Mouse (Mus musculus): ENCODE measurements around the gene Mmadhc. TPM values are rescaled to one million over a fixed set of nuclear protein-coding genes. Genes with fewer than 3 reads are reported as not detected.

The Mmadhc gene
- polyA plus RNA-seq, 1 experiment: 117 TPM

DNA sequence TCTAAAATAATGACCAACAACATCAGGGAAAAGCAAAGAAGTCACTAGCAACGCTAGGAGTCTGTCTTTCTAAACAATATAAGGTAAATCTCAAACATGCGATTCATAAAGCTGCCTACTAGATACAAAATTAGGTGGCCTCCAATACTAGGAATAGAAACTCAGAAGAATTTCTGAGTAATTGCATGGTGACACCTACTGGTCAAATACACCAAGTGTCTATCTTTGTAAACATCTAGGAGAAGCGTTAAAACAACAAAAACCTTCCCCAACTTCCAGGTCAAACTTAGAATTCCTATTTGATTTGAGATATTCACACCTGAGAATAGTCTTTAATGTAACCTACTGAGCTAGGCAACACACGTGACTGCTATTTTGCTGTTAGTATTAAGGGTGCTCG lies 24.4 kb downstream of the Mmadhc start:
- Histone ChIP-seq H3K4me2 (ENCODE audit: low read depth) (no peak overlapping the region), H3K79me2 (ENCODE audit: control insufficient read depth, insufficient read depth) (no peaks in the 10 kb centered on the region), H3K4me3 (no peak overlapping the region), H3K36me3 (ENCODE audit: control insufficient read depth, insufficient read depth) (no peaks in the 10 kb centered on the region), H3ac (ENCODE audit: control insufficient read depth, insufficient read length) (no peak overlapping the region), H3K27me3 (ENCODE audit: control insufficient read depth, insufficient read depth, insufficient read length) (no peaks in the 10 kb centered on the region)
- no peak for TF ChIP-seq SRF (IDR thresholded peaks at IDR 0.05; ENCODE audit: control insufficient read depth, insufficient read length, low read depth)
- no peak for TF ChIP-seq MYOD1 (IDR thresholded peaks at IDR 0.05; ENCODE audit: control insufficient read depth in 1 of 3, insufficient read length in 2 of 3, low read depth in 2 of 3)
- TF ChIP-seq USF1 (IDR thresholded peaks at IDR 0.05; ENCODE audit: low read depth): no peak
- no peak for TF ChIP-seq TCF12 (IDR thresholded peaks at IDR 0.05; ENCODE audit: insufficient read depth, poor library complexity, severe bottlenecking)
- TF ChIP-seq CEBPB (IDR thresholded peaks at IDR 0.05; ENCODE audit: insufficient read depth, poor library complexity, severe bottlenecking): no peak
- TF ChIP-seq REST (IDR thresholded peaks at IDR 0.05; ENCODE audit: insufficient read depth, insufficient read length): no peak
- no peak for TF ChIP-seq POLR2A (IDR thresholded peaks at IDR 0.05; ENCODE audit: insufficient read length, low read depth)
- TF ChIP-seq POLR2AphosphoS2 (IDR thresholded peaks at IDR 0.05; ENCODE audit: insufficient read length, low read depth): no peak
- TF ChIP-seq TCF3 (IDR thresholded peaks at IDR 0.05; ENCODE audit: insufficient read length, low read depth): no peak
- TF ChIP-seq MAX (IDR thresholded peaks at IDR 0.05; ENCODE audit: low read depth): no peak
- TF ChIP-seq MYOG (IDR thresholded peaks at IDR 0.05; ENCODE audit: control insufficient read depth in 1 of 3, insufficient read depth in 1 of 3, insufficient read length in 2 of 3, low read depth in 2 of 3): no peak
- TF ChIP-seq E2F4 (IDR thresholded peaks at IDR 0.05; ENCODE audit: insufficient read depth): no peak

DNA sequence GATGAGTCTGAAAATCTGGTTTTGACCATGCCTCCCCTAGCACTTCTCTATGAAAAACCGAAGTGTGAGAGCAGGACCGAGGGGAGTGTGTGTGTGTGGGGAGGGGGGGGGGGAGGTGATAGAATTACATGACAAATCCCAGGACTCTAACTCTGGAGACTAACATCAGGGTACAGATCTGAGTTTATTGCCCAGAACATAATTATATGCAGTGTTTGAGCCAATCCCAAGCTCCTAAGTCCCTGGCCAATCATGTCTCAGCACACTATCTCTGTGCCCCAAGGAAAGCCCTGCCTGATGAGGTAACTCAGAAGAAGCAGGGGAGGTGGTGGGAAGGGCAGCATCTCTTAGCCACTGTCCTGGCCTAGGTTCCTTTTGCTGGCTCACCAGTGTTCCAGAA lies 28.1 kb downstream of the Mmadhc start:
- Histone ChIP-seq H3ac (ENCODE audit: control insufficient read depth, insufficient read length) (no peak overlapping the region), H3K4me2 (ENCODE audit: low read depth) (no peak overlapping the region), H3K79me2 (ENCODE audit: control insufficient read depth, insufficient read depth) (no peaks in the 10 kb centered on the region), H3K27me3 (ENCODE audit: control insufficient read depth, insufficient read depth, insufficient read length) (no peaks in the 10 kb centered on the region), H3K36me3 (ENCODE audit: control insufficient read depth, insufficient read depth) (no peaks in the 10 kb centered on the region), H3K4me3 (no peak overlapping the region)
- TF ChIP-seq SRF (IDR thresholded peaks at IDR 0.05; ENCODE audit: control insufficient read depth, insufficient read length, low read depth): no peak
- no peak for TF ChIP-seq POLR2AphosphoS2 (IDR thresholded peaks at IDR 0.05; ENCODE audit: insufficient read length, low read depth)
- TF ChIP-seq TCF3 (IDR thresholded peaks at IDR 0.05; ENCODE audit: insufficient read length, low read depth): no peak
- no peak for TF ChIP-seq MAX (IDR thresholded peaks at IDR 0.05; ENCODE audit: low read depth)
- no peak for TF ChIP-seq USF1 (IDR thresholded peaks at IDR 0.05; ENCODE audit: low read depth)
- no peak for TF ChIP-seq MYOG (IDR thresholded peaks at IDR 0.05; ENCODE audit: control insufficient read depth in 1 of 3, insufficient read depth in 1 of 3, insufficient read length in 2 of 3, low read depth in 2 of 3)
- TF ChIP-seq E2F4 (IDR thresholded peaks at IDR 0.05; ENCODE audit: insufficient read depth): no peak
- TF ChIP-seq TCF12 (IDR thresholded peaks at IDR 0.05; ENCODE audit: insufficient read depth, poor library complexity, severe bottlenecking): no peak
- no peak for TF ChIP-seq REST (IDR thresholded peaks at IDR 0.05; ENCODE audit: insufficient read depth, insufficient read length)
- no peak for TF ChIP-seq POLR2A (IDR thresholded peaks at IDR 0.05; ENCODE audit: insufficient read length, low read depth)
- TF ChIP-seq CEBPB (IDR thresholded peaks at IDR 0.05; ENCODE audit: insufficient read depth, poor library complexity, severe bottlenecking): no peak
- TF ChIP-seq MYOD1 (IDR thresholded peaks at IDR 0.05; ENCODE audit: control insufficient read depth in 1 of 3, insufficient read length in 2 of 3, low read depth in 2 of 3): no peak

DNA sequence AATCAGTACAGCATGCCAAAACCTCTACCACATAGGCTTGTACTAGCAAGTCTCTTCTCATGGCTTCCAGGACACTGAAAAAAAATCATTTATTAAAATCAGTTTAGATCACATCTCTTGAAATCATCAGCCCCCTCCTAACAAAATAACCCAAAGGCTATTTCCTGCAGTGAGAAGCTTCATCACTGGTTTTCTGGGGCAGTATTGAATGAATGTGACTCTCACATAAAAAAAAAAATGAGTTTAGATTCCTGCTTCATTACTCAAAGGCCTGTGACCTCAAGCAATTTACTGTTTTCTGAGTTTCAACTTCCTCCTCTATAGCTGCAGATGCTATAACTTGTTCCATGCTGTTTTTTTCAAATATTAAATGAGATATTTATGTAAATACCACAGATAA lies 29.6 kb downstream of the Mmadhc start:
- Histone ChIP-seq H3ac (ENCODE audit: control insufficient read depth, insufficient read length) (no peak overlapping the region), H3K4me2 (ENCODE audit: low read depth) (no peak overlapping the region), H3K79me2 (ENCODE audit: control insufficient read depth, insufficient read depth) (no peaks in the 10 kb centered on the region), H3K4me3 (no peak overlapping the region), H3K36me3 (ENCODE audit: control insufficient read depth, insufficient read depth) (no peaks in the 10 kb centered on the region), H3K27me3 (ENCODE audit: control insufficient read depth, insufficient read depth, insufficient read length) (no peaks in the 10 kb centered on the region)
- TF ChIP-seq CEBPB (IDR thresholded peaks at IDR 0.05; ENCODE audit: insufficient read depth, poor library complexity, severe bottlenecking): no peak
- TF ChIP-seq TCF12 (IDR thresholded peaks at IDR 0.05; ENCODE audit: insufficient read depth, poor library complexity, severe bottlenecking): no peak
- TF ChIP-seq MAX (IDR thresholded peaks at IDR 0.05; ENCODE audit: low read depth): no peak
- TF ChIP-seq MYOD1 (IDR thresholded peaks at IDR 0.05; ENCODE audit: control insufficient read depth in 1 of 3, insufficient read length in 2 of 3, low read depth in 2 of 3): no peak
- TF ChIP-seq SRF (IDR thresholded peaks at IDR 0.05; ENCODE audit: control insufficient read depth, insufficient read length, low read depth): no peak
- TF ChIP-seq POLR2AphosphoS2 (IDR thresholded peaks at IDR 0.05; ENCODE audit: insufficient read length, low read depth): no peak
- no peak for TF ChIP-seq TCF3 (IDR thresholded peaks at IDR 0.05; ENCODE audit: insufficient read length, low read depth)
- TF ChIP-seq USF1 (IDR thresholded peaks at IDR 0.05; ENCODE audit: low read depth): no peak

DNA sequence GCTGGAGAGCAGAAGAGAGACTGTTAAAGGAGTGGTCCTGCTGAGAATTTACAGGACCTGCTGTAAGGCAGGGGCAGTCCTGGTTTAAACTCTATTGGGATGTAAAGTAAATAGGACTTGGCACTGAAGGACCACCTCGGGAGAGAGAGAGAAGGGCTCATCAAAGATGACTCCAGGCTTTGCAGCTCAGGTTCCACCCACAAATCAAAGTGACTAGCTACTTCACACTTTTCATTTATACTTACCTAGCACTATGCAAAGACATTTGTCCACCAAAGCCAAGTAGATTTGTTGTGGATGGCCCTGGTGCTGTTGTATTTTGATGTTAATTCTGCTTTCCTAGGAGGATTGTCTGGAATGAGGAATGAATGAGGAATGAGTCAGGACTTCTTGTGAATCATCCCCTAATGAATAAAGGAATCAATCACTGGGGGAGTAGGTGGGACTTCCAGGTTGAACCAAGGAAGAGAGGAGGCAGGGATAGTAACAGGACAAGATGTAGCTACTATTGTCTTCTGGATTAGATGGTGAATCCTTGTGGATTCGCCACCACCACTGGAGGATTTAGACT lies 31.3 kb downstream of the Mmadhc start:
- H3K4me3 ChIP-seq: no peak overlapping the region
- H3K27me3 ChIP-seq (ENCODE audit: control insufficient read depth, insufficient read depth, insufficient read length): no peaks in the 10 kb centered on the region
- H3K4me2 ChIP-seq (ENCODE audit: low read depth): peak overlapping the region; percentile 55
- H3K36me3 ChIP-seq (ENCODE audit: control insufficient read depth, insufficient read depth): no peaks in the 10 kb centered on the region
- H3K79me2 ChIP-seq (ENCODE audit: control insufficient read depth, insufficient read depth): no peaks in the 10 kb centered on the region
- TF ChIP-seq TCF3 (IDR thresholded peaks at IDR 0.05; ENCODE audit: insufficient read length, low read depth): no peak
- TF ChIP-seq E2F4 (IDR thresholded peaks at IDR 0.05; ENCODE audit: insufficient read depth): no peak
- no peak for TF ChIP-seq USF1 (IDR thresholded peaks at IDR 0.05; ENCODE audit: low read depth)
- TF ChIP-seq POLR2AphosphoS2 (IDR thresholded peaks at IDR 0.05; ENCODE audit: insufficient read length, low read depth): no peak
- TF ChIP-seq POLR2A (IDR thresholded peaks at IDR 0.05; ENCODE audit: insufficient read length, low read depth): no peak
- TF ChIP-seq MAX (IDR thresholded peaks at IDR 0.05; ENCODE audit: low read depth): no peak
- no peak for TF ChIP-seq CEBPB (IDR thresholded peaks at IDR 0.05; ENCODE audit: insufficient read depth, poor library complexity, severe bottlenecking)
- no peak for TF ChIP-seq SRF (IDR thresholded peaks at IDR 0.05; ENCODE audit: control insufficient read depth, insufficient read length, low read depth)
- TF ChIP-seq REST (IDR thresholded peaks at IDR 0.05; ENCODE audit: insufficient read depth, insufficient read length): no peak
- TF ChIP-seq MYOD1 (IDR thresholded peaks at IDR 0.05; ENCODE audit: control insufficient read depth in 1 of 3, insufficient read length in 2 of 3, low read depth in 2 of 3): no peak
- TF ChIP-seq MYOG (IDR thresholded peaks at IDR 0.05; ENCODE audit: control insufficient read depth in 1 of 3, insufficient read depth in 1 of 3, insufficient read length in 2 of 3, low read depth in 2 of 3): no peak
- no peak for TF ChIP-seq TCF12 (IDR thresholded peaks at IDR 0.05; ENCODE audit: insufficient read depth, poor library complexity, severe bottlenecking)
- no peak overlapping the region for H3ac ChIP-seq (ENCODE audit: control insufficient read depth, insufficient read length)
